Mouse (Mus musculus) forebrain, postnatal 0 days (tissue): ENCODE measurements at regions not wholly inside any gene's neighbourhood (a gene's known extent, or its start where the extent isn't known, plus 50 kb on each side); places are given as distances from the start of the nearest gene placed in this dataset.

Experiments
- ATAC-seq: fragments of 200-750 bp; cut with Nextera tagmentation; 2 replicates; pipeline ENCODE4 v1.8.0; 2017; ENCODE audit warnings: mild to moderate bottlenecking, moderate library complexity
- DNase-seq: peaks from one replicate; pipeline ENCODE4 v3.0.0-alpha.2; 2015
- H3K27ac ChIP-seq: fragments of 300-500 bp; sonication (generic); 2 replicates; pipeline ENCODE4 v1.5.1; 2014; ENCODE audit warnings: low read depth, mild to moderate bottlenecking, antibody characterized with exemption, low read length, moderate library complexity, mixed read lengths
- H3K27me3 ChIP-seq: fragments of 300-500 bp; sonication (generic); 2 replicates; pipeline ENCODE4 v1.6.1; 2014; ENCODE audit warnings: mild to moderate bottlenecking, low read length, mixed read lengths; ENCODE audit not compliant: insufficient read depth
- H3K36me3 ChIP-seq: fragments of 300-500 bp; sonication (generic); 2 replicates; pipeline ENCODE4 v1.6.1; 2014; ENCODE audit warnings: mild to moderate bottlenecking, moderate library complexity; ENCODE audit not compliant: insufficient read depth
- H3K4me1 ChIP-seq: fragments of 300-500 bp; sonication (generic); 2 replicates; pipeline ENCODE4 v1.6.1; 2014; ENCODE audit warnings: antibody characterized with exemption; ENCODE audit not compliant: insufficient read depth
- H3K4me2 ChIP-seq: fragments of 300-500 bp; sonication (generic); 2 replicates; pipeline ENCODE4 v1.6.1; 2014; ENCODE audit warnings: low read depth, mild to moderate bottlenecking, moderate library complexity
- H3K4me3 ChIP-seq: fragments of 300-500 bp; sonication (generic); 2 replicates; pipeline ENCODE4 v1.5.1; 2014; ENCODE audit warnings: low read depth, low read length, mixed read lengths
- H3K9ac ChIP-seq: fragments of 300-500 bp; sonication (generic); 2 replicates; pipeline ENCODE4 v1.6.1; 2014; ENCODE audit warnings: mild to moderate bottlenecking
- H3K9me3 ChIP-seq: fragments of 300-500 bp; sonication (generic); 2 replicates; pipeline ENCODE4 v1.6.1; 2016; ENCODE audit warnings: low read length
- CTCF ChIP-seq: sonication (generic); IDR thresholded peaks from 2 replicates; pipeline ENCODE4 v1.5.1; 2016; ENCODE audit warnings: antibody characterized with exemption, control low read depth, low read depth
- WGBS: fragments of 180-500 bp; shearing (Covaris S2); extraction: QIAGEN DNeasy Blood & Tissue Kit; methylation state at CpG from one replicate; pipeline ENCODE4 v1.1.7; 2014; 5-methylcytosine and 5-hydroxymethylcytosine counted together

DNA sequence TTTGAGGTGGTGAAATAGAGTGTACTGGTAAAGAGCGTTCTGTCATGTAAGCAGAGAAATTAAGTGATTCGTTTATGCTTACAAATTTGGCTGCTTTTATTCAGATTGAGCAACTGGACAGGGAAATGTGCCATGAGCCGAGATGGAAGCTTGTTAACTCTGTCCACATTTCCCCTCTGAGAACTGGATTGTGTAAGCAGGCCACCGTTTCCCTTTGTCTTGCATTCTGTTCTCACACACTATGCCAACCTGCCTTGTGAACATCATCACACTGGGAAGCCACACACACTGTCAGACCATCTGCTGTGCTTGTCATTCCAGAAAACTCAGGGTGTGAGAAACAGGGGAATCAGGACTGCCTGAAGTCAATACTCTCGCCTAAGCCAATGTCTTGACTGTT lies 388.8 kb downstream of the Tecrl start:
- Histone ChIP-seq H3K4me2 (no peak overlapping the region), H3K27me3 (no peaks in the 10 kb centered on the region; the same call in 1 of the 2 replicates), H3K4me1 (no peaks in the 10 kb centered on the region), H3K9me3 (no peaks in the 10 kb centered on the region), H3K9ac (no peak overlapping the region), H3K36me3 (no peaks in the 10 kb centered on the region), H3K27ac (no peak overlapping the region), H3K4me3 (no peak overlapping the region)
- no peak for TF ChIP-seq CTCF
- ATAC-seq (peak; percentile 95), DNase-seq (peak; percentile 78)
- WGBS: 19% methylated on average over 5 of the region's 5 CpGs

DNA sequence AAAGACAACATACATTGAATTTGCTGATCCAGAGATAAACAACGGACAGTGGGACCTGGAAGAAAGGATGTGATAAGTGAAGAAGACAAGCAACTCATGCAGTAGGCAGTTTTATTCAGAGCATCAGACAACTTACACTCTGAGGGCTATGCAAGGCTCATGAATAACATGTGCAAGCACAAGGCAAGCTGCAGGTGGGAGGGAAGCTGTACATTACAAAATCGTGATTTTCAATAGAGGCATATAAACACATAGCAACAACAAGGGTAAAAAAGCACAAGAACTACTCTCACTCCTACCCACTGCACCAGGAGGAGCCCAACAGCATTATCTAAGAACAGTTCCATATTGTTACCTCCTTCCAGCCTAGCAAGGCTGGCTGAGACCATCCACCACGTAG lies 390.5 kb downstream of the Tecrl start:
- Histone ChIP-seq H3K4me1 (no peaks in the 10 kb centered on the region), H3K9me3 (no peaks in the 10 kb centered on the region), H3K27me3 (no peaks in the 10 kb centered on the region; the same call in 1 of the 2 replicates), H3K27ac (no peak overlapping the region), H3K36me3 (no peaks in the 10 kb centered on the region), H3K4me2 (no peak overlapping the region), H3K9ac (no peak overlapping the region), H3K4me3 (no peak overlapping the region)
- WGBS: 73% methylated on average over 3 of the region's 3 CpGs
- no peak for TF ChIP-seq CTCF
- DNase-seq (no peak), ATAC-seq (no peak)

DNA sequence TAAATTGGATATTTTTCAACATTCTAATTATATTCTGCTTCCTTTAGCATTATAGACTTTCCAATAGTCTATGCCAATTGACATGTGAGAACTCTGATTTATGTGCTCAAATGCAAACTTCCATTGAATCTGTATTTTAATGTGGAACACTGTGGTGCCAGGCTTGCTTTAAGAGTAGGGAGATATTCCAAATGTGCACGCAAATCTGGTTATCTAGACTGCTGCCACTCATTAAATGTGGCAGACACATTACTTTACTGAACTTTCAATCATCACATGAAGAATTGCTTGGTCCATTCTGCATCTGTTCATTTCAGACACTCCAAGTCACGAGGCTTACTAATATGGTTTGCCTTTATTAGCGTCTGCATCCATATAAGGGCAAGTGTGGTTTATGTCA lies 399.0 kb downstream of the Tecrl start:
- WGBS: 59% methylated on average over 3 of the region's 3 CpGs
- TF ChIP-seq CTCF: no peak
- ATAC-seq: no peak
- Histone ChIP-seq H3K9me3 (no peaks in the 10 kb centered on the region), H3K27ac (no peak overlapping the region), H3K4me2 (no peak overlapping the region), H3K36me3 (no peaks in the 10 kb centered on the region), H3K4me3 (no peak overlapping the region), H3K9ac (no peak overlapping the region), H3K4me1 (no peaks in the 10 kb centered on the region), H3K27me3 (no peaks in the 10 kb centered on the region)
- DNase-seq: no peak

DNA sequence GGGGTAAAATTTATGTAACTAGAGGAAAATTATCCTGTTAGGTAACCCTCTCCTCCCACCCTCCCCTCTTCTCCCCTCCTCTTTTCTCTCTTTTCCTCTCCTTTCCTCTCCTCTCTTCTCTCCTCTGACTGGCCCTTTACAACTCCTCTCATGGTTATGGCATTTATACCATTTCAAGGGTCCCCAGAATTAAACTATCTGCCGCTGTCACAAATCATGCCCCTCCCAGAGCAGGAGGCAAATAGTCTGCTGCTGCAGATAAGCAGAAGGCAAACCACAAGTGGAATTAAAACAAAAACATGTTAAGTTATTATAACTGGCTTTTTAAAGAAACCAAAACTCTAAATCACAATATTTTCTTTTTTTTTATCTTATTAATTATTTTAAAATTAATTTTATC lies 407.9 kb downstream of the Tecrl start:
- Histone ChIP-seq H3K9me3 (no peaks in the 10 kb centered on the region), H3K4me3 (no peak overlapping the region), H3K9ac (no peak overlapping the region), H3K4me1 (no peaks in the 10 kb centered on the region), H3K36me3 (no peaks in the 10 kb centered on the region), H3K27ac (no peak overlapping the region), H3K27me3 (no peaks in the 10 kb centered on the region), H3K4me2 (no peak overlapping the region)
- TF ChIP-seq CTCF: no peak
- 88% methylated on average over 1 of the region's 1 CpGs for WGBS
- ATAC-seq (no peak), DNase-seq (no peak)

DNA sequence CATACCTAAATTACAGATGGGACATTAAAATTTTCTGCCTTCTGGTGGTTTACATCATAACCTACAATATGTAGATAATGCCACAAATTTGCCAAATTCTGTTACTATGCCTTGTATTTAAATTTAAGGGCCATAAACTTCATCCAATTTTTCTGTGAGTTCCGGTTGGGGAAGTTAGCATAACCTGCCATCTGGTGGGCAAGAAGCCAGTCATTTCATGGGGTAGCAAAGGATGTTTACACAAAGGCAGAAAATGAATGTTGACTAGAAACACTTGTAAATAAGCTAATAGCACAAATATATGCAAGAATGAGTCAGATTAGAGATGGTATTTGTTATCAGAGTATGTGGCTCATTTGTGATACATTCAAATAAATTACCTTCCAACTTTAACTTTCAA lies 415.2 kb downstream of the Tecrl start:
- ATAC-seq (no peak), DNase-seq (peak; percentile 6)
- H3K4me2 ChIP-seq: no peak overlapping the region
- no peaks in the 10 kb centered on the region for H3K27me3 ChIP-seq
- TF ChIP-seq CTCF: no peak
- no peak overlapping the region for H3K9ac ChIP-seq
- H3K27ac ChIP-seq: no peak overlapping the region
- H3K4me3 ChIP-seq: no peak overlapping the region
- 46% methylated on average over 1 of the region's 1 CpGs for WGBS
- H3K4me1 ChIP-seq: no peaks in the 10 kb centered on the region
- H3K36me3 ChIP-seq: no peaks in the 10 kb centered on the region
- no peaks in the 10 kb centered on the region for H3K9me3 ChIP-seq

DNA sequence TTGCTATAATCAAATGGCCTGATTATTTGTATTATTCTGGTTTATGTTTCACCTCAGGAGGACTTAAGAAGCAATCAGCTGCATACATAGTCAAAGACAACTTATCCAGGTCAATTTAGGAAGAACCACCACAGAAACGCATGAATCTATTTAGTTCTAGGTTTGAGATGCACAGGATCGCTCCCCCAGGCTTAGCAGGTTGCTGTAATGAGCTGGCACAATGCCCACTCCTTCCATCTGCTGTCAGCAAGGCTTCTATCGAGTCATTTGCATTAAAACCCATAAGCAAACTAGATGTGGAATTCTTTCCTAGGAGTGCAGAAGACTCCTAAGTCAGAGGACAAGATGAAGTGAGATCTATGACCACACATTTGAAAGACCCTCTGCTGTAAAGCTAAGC lies 455.6 kb downstream of the Tecrl start:
- 20% methylated on average over 3 of the region's 3 CpGs for WGBS

DNA sequence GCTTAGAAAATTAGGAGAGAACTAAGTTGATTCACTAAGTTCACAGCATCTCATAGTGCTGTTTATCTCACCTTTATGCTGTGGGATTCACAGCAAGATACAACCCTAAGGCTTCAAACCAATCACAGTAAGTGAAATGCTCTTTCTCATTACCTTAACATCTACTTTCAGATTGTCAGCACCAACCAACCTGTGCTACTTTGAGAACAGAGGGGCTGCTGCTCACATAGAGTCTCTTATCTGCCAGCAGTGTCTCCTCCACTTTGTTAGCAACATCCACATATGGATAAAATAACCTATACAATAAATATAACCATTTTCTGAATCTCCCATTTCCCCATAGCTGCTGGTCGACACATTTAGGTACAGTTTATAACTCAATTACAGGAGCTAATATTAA lies 456.1 kb downstream of the Tecrl start:
- Histone ChIP-seq H3K36me3 (no peaks in the 10 kb centered on the region), H3K27ac (no peak overlapping the region), H3K9me3 (no peaks in the 10 kb centered on the region), H3K9ac (no peak overlapping the region), H3K4me1 (no peaks in the 10 kb centered on the region; the same call in 1 of the 2 replicates), H3K4me3 (no peak overlapping the region), H3K4me2 (no peak overlapping the region), H3K27me3 (no peaks in the 10 kb centered on the region)
- 87% methylated on average over 1 of the region's 1 CpGs for WGBS
- 0 out of 2 replicates have a peak, but pooled peaks have one; percentile 14 for ATAC-seq
- no peak for TF ChIP-seq CTCF
- DNase-seq: peak; percentile 22

More for the DNA sequence above, 455.6 kb downstream of the Tecrl start:
- ATAC-seq (no peak), DNase-seq (peak; percentile 68)
- H3K27me3 ChIP-seq: no peaks in the 10 kb centered on the region
- H3K9me3 ChIP-seq: no peaks in the 10 kb centered on the region
- no peak overlapping the region for H3K4me2 ChIP-seq
- no peak for TF ChIP-seq CTCF
- H3K4me3 ChIP-seq: no peak overlapping the region
- no peaks in the 10 kb centered on the region for H3K36me3 ChIP-seq
- H3K9ac ChIP-seq: no peak overlapping the region
- H3K4me1 ChIP-seq: no peaks in the 10 kb centered on the region; the same call in 1 of the 2 replicates
- H3K27ac ChIP-seq: no peak overlapping the region

DNA sequence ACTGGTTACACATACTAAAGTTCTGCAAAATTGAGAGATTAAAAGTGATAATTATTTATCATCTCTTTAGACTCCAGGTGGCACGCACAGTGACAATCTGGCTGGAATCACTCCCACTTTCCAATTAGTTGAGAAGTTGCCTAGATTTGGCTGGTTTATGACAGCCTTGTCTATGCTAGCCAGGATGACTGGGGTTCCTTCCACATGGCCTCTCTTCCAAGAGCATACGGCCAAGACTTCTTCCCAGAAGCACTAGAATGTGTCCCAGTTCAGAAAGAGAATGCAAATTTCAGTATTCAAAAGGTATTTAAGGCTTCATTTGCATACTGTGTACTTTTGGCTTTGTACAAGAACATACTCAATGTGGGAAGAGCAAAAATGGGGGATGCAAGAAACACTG lies 456.6 kb downstream of the Tecrl start:
- no peak for TF ChIP-seq CTCF
- Histone ChIP-seq H3K36me3 (no peaks in the 10 kb centered on the region), H3K4me2 (no peak overlapping the region), H3K27ac (no peak overlapping the region), H3K4me1 (no peaks in the 10 kb centered on the region; the same call in 1 of the 2 replicates), H3K4me3 (no peak overlapping the region), H3K27me3 (no peaks in the 10 kb centered on the region), H3K9ac (no peak overlapping the region), H3K9me3 (no peaks in the 10 kb centered on the region)
- peak; percentile 87 for DNase-seq
- ATAC-seq: peak; percentile 96
- 43% methylated on average over 2 of the region's 2 CpGs for whole genome bisulfite sequencing
